In the genomic region with DNA sequence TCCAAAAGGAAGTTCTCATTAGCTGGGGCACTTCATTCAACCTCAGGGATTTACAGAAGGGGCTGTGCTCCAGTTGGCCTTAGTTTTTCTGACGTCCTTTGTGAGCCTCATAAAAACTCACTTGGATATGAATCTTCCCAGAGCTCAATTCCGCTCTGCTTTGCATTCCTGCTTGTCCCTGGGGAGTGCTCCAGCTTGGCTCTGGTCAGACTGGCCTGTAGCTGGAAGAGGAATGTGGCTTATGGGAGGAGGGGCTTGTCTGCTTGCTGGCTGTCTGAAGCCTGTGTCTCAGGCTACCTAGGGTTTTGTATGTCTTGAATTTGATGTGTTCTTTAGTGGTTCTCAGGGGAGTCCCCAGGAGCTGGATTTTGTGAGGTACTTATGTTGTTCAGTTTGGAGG, we compare ENCODE assay signal across 9 mouse cellular contexts. TPM values are rescaled to one million over a fixed set of nuclear protein-coding genes. Genes with fewer than 3 reads are reported as not detected.
DNase-seq lines count a peak whose midpoint lies in the region; ATAC-seq lines count a peak whose summit lies in the region.
"Had no signal": no experiment of that assay in that cellular context is flagged by ENCODE, and none has a peak within 500 bp of the region (broad histone marks: within the 10 kb centered on the region; RNA-seq: fewer than 3 reads in every experiment).

No protein-coding gene starts in this region.

- no peaks in the 10 kb centered on the region for H3K27me3 ChIP-seq in midbrain, embryonic 14.5 days (ENCODE audit: control insufficient read depth, insufficient read depth, low read length)
- H3K27me3 ChIP-seq: megakaryocyte, embryonic 14.5 days had no signal

- H3K36me3 ChIP-seq in midbrain, embryonic 14.5 days (ENCODE audit: control insufficient read depth, insufficient read depth, low read length): no peaks in the 10 kb centered on the region

- H3K27ac ChIP-seq in midbrain, embryonic 14.5 days (replicated peaks; ENCODE audit: low read depth, low read length): no peak overlapping the region

- DNase-seq in MN1 (ENCODE audit: low spot score): peak; percentile 67
- peak; percentile 91 for DNase-seq in adipocyte (ENCODE audit: low spot score)
- peak; percentile 45 to 62 for DNase-seq in heart, adult 18-20 months
- peak; percentile 45 to 55 for DNase-seq in kidney, adult 8-10 months
- DNase-seq in midbrain, embryonic 14.5 days: peak; percentile 42
- no peak for DNase-seq in spleen, adult 12 weeks (ENCODE audit: low spot score)
- no peak for DNase-seq in spleen, postnatal 14 days (ENCODE audit: low spot score in 2 of 2)
- DNase-seq in cerebellum, postnatal 14 days: no peak

- peaks cover 8% of the 10 kb centered on the region; the same call in 1 of the 2 replicates for H3K4me1 ChIP-seq in midbrain, embryonic 14.5 days (ENCODE audit: control insufficient read depth, insufficient read depth, low read length)

- 4% methylated on average over 2 of the region's 2 CpGs for WGBS in midbrain, embryonic 14.5 days

- H3K9me3 ChIP-seq in midbrain, embryonic 14.5 days (ENCODE audit: control insufficient read depth, low read length): no peaks in the 10 kb centered on the region
- H3K9me3 ChIP-seq: megakaryocyte, embryonic 14.5 days had no signal

- ATAC-seq in midbrain, embryonic 14.5 days (ENCODE audit: low FRiP score, low TSS enrichment): no peak

- no peak overlapping the region for H3K9ac ChIP-seq in midbrain, embryonic 14.5 days (replicated peaks; ENCODE audit: low read length)

- no peak overlapping the region for H3K4me2 ChIP-seq in midbrain, embryonic 14.5 days (ENCODE audit: low read length)

- no peak overlapping the region for H3K4me3 ChIP-seq in midbrain, embryonic 14.5 days (replicated peaks; ENCODE audit: low read depth, low read length)
- H3K4me3 ChIP-seq: megakaryocyte, embryonic 14.5 days had no signal

RNA-seq across cellular contexts. Expression of gene Top2b, which starts 36.4 kb away (rescaled TPM):
- total RNA-seq in heart, adult 18-20 months (2021): 10 to 100 TPM; 40.1 to 54.6 TPM
- polyA plus RNA-seq in midbrain, embryonic 14.5 days (2014; fragmentation: Nextera tagmentation; extraction: Ambion mirVana): 125 and 207 TPM in 2 replicates

Comparison
In these comparisons a context has a peak if more than half of its experiments do, and no peak if none do; other contexts are left out.
1. DNase-seq: peak in MN1 (single experiment), adipocyte (single experiment), heart, adult 18-20 months (2 of 2), kidney, adult 8-10 months (2 of 2) and midbrain, embryonic 14.5 days (single experiment); none in spleen, adult 12 weeks (single experiment), spleen, postnatal 14 days (0 of 2) and cerebellum, postnatal 14 days (0 of 2).